Mouse (Mus musculus): ENCODE results near the gene Zfp385c. TPM values are rescaled to one million over a fixed set of nuclear protein-coding genes. Genes with fewer than 3 reads are reported as not detected.
"Not testable (repeated sequence)": the region's sequence is repeated elsewhere in the genome, so short reads cannot be mapped to it uniquely, and the experiment has no call there.

The Zfp385c gene
- total RNA-seq, 2 experiments from 2014 or later, result 0.42 to 0.67 TPM

DNA sequence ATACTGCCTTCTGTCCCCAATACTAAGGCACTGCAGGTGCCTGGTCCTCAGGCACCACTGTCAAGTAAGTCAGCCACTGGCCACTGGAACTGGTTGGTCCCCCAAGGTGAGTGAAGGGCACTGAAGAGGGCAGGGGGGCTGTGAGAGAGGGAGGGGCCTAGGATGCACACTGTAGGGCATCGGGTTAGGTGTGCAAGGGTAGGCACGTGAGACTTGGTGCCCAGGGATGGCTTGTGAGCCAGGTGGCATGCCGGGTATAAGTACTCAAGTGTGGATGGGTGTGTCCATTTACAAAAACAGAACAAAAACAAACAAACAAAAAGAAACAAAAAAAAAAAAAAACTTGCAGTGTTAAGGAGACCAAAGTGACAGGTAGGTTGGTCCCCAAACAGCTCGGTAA, 3.8 kb downstream of the Zfp385c start:
- DNase-seq, result no peak

DNA sequence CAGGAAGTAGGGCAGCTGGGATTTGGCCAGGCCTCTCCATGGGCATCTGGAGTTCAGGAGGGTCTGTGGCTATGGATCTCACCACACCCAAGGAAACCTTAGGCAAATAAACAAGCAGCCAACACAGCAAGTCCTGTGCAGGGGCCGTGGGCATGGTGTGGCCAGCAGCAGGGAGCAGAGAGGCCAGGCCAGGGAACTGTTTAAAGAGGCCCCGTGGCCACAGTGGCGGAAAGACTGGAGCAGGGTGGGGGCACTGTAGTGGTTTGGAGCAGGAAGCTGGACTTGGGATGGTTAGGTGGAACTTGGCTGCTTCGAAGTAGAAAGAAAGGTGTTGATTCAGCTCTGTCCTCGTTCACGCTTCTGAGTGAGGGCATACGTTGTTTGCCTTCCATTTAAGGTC, 5.0 kb downstream of the Zfp385c start:
- DNase-seq, result no peak

DNA sequence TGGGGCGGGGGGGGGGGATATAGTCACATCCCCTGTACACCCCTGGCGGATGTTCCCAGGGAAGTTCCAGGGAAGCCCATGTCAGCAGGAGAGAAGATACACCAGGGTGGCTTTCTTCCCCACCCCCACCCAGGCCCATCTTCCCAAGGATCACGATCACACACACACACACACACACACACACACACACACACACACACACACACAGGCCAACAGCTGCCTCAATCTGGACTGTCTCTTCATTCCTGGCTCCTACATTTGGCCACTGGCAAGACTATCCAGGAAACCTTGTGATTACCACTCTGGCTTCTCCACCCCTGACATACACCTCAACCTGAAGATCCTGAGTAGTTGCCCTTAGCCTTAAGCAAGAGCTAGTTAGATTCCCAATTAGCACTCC, 6.9 kb downstream of the Zfp385c start:
- no peak for DNase-seq

DNA sequence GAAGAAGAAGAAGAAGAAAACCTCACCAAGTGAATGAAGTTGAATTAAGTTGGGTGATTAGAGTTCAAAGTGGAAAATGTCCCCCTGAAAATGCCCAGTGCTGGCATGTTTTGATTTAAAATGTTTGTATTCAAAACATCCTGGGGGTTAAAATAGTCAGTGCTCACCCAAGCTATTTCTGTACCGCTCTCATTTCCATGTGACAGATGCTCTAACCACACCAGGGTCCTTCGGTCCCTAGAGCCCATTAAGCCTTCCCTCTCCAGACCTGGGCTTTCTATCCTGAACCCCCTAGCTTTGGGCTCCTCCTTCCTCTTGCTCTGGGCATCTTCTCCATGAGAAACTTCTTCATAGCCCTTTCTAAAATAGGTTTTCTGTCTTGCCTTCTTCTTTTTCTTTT, 8.2 kb downstream of the Zfp385c start:
- no peak for DNase-seq

DNA sequence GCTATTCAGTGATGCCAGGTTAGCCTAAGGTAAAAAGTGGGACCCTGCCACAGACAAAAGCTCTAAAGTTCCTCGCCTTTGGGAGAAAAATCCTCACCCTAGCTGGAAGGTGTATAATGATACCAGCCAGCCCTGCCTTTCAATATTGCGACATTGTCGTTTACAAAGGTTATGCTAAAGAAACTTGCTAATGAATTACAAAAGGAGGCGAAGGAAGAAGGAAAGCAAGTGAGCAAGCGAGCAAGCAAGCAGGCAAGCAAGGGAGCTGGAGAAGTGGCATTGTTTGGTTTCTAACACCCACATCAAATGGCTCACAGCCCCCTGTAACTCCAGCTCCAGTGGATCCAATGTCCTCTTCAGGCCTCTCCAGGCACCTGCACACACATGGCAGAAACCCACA, 9.7 kb downstream of the Zfp385c start:
- no peak for DNase-seq

DNA sequence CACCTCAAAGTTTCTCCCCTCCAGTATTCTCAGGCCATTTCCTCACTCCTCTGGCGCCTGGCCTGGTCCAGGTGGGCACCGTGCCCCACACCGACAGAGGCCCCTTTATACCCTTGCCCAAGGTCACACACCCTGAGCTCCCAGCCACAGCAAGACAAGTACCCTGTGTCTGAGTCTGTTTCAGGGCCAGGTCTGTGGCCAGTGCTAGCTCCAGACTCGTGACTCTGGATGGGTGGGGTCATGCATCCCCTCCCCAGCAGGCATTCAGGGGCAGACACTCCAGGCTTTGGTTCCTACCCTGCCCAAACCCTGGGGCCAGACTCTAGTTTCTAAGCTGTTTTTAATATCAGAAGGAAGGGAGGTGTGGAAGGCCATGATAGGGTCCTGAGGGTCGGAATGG, 10.4 kb downstream of the Zfp385c start:
- DNase-seq, result no peak

DNA sequence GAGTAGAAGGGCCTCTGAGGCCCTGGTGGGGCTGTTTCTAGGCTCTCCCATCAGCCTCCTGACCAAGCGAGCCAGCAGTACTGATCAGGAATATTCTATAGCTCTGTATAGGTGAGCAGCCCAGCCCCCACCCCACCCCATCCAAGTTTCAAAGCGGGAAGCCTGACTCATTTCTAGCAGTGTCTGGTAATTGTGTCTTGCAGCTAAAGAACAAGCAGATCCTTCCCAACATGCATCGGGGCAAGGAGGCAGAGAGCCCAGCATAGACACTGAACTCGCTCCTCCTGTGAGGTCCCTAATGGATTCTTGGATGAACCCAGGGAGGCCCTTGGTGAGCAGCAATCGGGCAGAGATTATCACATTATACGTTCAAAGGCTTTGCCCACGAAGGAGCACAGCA, 14.4 kb downstream of the Zfp385c start:
- DNase-seq, result no peak

DNA sequence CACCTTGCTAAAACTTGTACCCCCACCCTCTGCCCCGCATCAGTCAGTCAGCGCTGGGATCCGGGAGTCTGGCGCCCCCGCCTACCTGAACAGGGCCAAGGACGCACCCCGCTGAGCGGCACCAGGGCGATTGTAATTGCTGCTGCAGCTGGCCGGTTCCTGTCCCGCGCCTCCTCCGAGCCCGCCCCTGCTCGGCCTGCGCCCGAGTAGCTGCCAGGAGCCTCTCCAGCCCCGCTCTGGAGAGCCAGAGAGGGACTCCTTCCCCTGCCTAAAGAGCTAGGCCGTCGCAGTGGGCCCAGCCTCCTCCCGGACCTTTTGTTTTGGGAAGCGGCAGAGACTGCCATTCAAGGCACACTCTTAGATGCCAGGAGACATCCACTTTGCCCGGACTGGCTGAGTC, 19.1 kb downstream of the Zfp385c start:
- peak; percentile 72 for DNase-seq

DNA sequence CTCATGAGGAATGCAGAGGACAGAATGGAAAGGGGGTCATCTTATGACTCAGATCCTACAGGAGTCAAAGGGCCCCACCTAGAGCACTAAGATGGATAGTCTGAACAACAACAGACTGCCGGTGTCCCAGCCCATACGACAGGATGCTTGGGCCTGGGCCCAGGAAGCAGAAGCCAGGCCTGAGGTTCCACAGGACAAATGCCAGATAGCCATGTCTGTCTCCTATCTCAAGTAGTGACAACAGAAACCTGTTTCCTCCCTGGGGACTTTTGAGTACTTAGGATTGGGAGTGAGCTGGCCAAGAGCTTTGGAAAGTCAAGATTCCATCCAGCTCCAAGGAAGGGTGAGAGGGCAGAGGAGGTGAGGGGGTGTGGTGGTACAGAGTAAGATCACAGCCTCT, 20.3 kb downstream of the Zfp385c start:
- no peak for DNase-seq

DNA sequence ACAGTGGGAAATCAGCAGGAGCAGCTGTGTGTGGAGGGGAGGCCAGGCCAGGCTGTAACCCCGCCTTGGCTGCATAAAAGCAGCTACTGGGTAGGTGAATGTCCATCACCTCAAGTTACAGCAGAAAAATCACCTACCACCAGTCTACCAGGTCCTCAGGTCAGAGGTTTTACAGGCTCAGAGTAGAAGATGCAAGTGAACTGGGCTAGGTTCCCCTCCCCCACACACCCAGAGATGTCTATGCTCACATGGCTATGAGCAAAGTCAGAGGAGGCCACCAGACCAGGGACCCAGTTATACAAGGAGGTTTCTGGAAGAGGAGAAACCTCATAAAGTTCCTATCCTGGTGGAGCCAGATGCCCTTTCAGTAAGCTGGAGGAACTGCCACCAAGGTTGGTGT, 21.2 kb downstream of the Zfp385c start:
- DNase-seq, result no peak

DNA sequence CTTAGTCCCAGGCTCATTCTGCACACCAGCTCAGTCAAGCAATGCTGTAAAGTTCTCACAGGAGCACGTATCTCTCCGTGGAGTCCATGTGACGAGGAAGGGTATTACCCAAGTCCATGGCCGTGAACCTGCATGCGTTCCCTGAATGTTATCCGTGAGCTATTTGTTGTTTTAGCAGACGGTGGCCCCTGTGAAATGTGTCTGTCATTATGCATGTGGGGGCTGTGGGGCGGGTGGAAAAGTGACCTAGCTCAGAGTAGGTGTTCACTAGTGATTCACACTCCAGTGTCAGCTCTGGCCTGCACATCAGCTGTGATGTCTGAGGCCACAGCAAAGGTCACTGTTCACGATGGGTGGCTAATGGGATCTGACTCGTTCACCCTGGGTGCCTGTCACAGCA, 32.4 kb downstream of the Zfp385c start:
- DNase-seq, result no peak

DNA sequence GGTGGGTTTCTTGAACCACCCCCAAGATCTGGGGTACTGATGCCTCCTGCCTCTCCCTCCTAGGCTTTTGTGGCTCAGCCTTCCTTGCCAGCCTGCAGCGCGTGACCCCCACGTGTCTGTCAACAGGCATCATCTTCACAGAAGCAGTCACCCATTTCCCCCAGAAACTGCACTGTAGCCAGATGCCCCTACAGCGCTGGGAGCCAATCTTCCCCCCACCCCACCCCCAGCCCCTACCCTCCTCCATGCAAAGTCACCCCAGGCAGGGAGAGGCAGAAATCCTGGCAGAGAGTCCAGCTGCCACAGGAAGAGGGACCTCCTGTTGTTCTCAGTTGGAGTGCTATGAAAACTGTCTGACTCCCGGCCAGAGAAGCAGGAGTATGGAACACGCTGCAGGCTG, 35.8 kb downstream of the Zfp385c start:
- DNase-seq, result no peak

DNA sequence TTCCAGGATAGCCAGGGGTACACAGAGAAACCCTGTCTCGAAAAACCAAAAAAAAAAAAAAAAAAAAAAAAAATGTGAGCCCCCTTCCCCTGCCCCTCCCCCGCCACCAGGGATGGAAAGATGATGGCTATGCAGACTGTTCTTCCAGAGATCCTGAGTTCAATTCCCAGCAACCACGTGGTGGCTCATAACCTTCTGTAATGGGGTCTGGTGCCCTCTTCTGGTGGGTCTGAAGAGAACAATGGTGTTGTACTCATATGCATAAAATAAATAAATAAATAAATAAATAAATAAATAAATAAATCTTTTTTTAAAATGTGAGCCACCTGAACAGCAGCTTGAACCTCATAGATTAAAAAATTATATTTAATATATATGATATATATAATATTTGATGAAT, 36.7 kb downstream of the Zfp385c start:
- DNase-seq, result not testable (repeated sequence)

DNA sequence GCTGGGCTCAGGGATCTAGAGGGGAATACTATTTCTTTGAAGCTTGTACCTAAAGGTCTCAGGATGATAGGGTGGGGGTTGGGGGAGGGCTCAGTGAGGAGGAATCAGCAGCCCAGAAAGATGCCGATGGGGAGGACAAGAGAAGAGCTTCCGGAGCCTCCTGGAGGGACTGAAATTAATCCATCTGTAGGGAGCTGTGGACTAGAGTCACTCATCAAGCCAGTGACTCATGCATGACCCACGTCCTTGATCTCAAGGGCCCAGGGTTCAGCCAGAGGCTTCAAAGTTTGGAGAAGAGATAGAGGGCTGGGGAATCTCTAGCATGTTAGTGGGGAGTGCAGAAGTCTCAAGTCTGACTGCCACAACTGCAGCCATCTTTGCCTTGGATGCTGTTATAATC, 40.5 kb downstream of the Zfp385c start:
- DNase-seq, result peak; percentile 63

DNA sequence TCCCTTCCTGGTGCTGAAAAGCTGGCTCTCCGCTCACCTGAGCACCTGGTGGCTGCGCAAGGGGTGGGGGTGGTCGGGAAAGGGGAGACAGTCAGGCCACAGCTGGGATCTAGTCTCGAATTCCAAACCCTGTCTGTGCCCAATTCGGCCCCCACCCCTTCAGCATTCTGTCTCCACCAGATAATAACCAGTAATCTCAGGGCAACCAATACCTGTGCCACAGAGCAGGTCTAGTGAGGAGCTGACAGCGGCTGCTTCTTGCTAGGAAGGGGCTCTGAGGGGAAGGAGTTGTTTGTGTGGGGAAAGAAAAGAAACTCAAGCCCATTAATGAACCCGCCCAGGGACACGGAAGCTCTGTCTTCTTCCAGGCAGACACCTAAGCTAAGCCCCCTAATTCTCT, 41.0 kb downstream of the Zfp385c start:
- DNase-seq, result no peak

DNA sequence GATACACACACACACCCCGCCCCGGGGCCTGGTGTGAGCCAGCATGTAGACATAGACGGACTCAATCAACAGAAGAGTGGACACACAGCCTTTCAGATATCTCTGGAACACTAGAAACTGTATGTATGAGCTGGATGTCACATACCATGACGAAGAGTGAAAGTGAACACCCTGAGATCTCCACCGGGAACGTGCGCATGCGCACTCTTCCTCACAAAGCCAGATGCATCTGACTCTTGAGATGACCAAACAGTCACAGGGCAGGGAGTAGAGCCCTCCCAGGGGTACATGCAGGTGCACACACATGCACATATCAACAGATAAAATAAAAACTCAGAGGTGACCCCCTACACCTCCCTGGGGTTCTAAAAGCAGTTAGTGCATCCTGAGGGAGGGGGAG, 43.9 kb downstream of the Zfp385c start:
- no peak for DNase-seq

DNA sequence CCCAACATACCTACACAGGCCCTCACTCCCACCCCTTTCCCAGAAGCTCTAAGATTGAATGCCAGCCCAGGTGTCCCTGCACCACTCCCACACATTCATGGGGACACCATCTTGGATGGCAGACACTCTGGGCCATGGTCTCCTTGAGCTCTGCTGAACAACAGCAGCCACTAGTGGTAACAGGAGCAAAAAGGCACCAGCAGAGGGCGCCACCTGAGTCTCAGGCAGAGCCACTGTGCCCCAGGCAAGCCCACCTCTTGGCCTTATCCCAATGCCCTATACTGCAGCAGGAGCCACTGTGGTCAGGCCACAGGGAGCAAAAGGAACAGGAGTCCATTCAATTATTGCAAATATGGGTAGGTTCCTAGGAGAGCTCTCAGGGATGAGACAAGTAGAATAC, 46.0 kb downstream of the Zfp385c start:
- DNase-seq, result peak; percentile 68

DNA sequence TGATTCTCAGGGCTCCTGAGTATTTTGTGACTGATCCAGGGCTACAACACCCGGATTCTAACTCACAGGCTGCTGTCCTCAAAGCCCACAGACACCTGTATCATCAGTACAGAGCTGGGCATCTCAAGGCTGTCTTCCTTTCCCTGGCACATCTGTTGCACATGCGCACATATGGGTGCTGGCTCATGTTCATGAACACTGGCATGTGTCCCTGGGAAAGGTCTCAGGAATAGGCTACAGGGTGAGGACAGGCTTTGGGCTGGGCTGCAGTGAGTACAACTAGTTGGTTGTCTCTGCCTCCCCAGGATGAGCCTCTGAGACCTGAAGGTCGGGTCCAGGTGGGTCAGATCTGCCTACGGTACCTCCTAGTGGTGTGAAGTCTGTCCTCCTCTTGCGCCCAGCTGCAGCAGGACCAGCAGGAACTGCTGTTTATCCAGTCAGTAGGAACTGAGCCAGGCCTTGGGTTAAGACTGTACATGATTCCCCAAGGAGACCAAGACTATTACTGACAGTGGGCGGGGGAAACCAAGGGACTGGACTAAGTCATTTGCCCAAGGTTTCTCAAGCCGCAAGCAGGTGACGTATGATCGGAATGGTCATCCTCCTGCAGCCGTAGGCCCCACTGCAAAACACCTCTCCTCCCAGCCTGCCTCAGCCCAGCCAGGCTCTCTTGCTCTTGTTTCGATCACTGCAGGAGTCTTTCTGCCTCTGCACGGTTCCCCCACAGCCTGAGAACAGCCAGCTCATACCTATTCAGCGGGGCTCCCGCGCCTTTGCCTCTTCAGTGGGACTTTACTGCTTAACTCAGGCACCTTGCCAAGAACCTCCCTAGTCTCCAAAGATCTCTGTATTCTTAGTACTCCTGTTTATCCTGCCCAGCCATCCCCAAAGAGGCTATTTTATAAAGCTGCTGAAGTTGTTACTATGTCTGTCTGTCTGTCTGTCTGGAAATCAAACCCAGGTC, 48.4 kb downstream of the Zfp385c start:
- peak; percentile 61 for DNase-seq

DNA sequence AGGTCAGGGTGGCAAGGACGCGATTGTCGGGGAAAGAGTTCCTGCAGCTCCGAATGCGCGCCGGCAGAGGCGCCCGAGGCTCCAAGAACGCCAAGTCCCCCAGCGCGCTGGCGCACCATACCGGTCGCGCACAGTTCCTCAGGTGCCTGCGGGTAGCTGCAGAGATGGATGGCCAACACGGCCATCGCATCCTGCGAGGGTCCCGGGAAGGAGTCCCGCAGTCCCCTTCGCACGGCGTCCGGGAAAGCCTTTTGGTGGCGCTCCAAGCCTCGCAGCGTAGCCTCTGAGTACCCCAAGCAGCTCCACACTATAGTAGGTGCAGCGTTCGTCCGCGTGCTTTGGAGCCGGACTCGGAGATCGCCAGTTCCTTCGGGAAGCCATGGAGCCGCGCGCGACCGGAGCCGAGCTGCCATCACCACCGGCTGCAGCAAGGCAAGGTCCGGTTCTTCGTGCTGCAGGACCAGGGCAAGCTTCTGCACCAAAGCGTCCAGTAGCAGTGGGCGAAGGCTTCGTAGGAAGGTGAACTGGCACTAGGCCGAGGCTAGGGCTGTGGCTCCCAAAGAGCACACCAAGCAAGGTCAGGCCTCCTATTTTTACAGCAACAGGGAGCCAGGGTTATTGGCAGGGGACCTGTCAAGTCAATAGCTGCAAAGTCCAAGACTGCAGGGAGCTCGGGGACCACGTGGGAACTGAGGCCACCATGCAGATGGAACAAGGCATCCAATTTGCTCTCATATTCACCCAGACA, 51.9 kb downstream of the Zfp385c start:
- DNase-seq, result peak; percentile 55

DNA sequence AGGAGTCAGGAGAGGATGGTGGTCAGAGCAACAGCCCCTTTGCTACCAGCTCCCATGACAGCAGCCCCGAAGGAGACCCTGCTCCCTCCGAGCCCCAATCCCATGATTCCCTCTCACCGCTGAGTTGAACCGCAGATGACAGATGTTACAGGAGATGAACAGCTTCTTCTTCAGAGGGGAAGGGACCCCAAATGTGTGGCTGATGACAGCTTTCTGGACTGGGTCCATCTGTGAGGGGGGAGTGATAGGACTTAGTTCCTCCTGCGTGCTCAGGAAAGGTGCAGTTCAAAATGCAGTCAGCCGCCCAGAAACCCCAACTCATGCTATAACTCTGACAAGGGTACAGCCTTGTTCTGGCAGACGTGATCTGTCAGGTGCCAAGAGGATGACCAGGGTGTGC, 57.7 kb downstream of the Zfp385c start:
- no peak for DNase-seq

DNA sequence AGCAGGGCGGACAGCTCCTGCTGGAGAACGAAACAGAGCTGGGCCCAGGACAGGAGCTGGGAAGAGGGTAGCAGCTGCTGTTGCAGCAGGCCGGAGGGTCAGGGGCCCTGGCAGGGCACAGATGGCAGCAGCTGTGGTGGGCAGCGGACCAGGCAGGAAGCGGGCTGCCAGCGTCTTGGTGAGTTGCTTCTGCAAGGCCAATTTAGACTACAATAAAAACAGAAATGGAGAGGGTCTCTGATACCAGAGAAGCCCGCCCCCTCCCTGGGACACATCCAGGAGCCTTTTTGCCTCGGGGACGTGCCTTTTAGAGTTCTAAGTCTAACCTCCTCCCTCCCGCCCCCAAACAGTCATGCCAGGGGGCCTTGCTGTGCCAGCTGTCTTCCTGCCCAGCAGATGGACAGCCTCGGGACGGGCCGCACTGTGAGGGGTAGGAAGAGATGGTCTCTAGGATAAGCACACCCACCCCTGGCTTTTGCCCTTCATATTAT, 63.3 kb downstream of the Zfp385c start:
- DNase-seq, result no peak

DNA sequence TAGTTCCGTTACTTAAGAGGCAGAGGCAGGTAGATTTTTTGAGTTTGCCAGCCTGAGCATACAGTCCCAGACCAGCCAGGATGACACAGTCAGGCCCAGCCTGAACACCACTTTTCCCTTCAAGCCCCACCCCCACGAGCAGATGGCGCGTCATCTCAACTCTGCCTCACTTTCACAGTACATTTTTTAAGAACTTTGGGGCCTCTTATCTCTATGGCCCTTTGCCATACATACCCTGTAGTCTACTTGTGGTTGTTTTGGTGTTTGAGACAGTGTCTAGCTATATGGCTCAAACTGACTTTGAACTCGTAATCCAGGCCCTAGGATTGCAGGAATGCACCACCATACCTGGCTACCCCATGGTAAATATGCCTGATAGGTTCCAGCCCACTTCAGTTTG, 64.2 kb downstream of the Zfp385c start:
- no peak for DNase-seq

DNA sequence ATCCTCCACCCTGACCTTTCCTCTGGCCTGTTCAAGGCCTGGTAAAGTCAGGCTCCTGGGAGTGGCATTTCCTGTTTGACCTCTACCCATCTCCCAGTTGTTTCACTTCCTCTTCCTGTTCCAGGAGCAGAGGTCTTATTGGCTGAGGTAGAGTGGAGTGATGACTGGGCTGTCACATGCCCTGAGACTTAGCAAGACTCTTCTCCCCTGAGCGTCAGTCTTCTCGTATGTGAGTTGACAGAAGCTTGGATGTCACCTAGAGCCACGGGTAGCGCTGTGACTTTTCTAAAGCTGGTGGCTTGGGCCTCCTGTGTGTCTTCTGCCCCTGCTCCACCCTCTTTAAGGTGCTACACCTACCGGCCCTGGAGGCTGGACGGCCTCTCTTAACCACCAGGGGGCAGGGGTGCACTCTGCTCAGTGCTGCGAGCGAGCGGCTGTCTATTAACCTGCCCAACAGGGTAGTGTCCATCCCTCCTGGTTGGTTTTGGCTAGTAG, 65.5 kb downstream of the Zfp385c start:
- peak; percentile 90 for DNase-seq

Data from adrenal gland, postnatal 10 days (tissue).